ENCODE assay signal across 9 mouse cellular contexts in the genomic region with DNA sequence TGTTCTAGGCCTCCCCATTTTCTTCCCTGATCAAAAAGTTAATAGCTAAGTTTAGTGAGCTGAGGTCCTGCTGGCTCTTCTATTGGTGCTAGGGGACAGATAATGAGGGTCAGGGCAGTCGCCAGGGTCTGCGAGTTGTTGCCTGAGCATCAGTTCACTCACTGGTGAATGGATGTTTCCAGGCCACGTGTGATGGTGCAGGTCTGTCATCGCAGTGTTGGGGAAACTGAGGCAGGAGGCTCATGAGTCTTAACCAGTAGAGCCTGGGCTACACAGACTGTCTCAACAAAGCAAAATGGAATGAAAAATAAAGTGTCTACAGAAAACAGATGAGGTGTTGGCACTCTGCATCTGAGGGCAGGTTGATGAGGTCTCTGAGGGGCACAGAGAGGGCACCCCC. TPM values are rescaled to one million over a fixed set of nuclear protein-coding genes. Genes with fewer than 3 reads are reported as not detected.
DNase-seq lines count a peak whose midpoint lies in the region; ATAC-seq and TF ChIP-seq lines count a peak whose summit lies in the region.
"Had no signal": no experiment of that assay in that cellular context is flagged by ENCODE, and none has a peak within 500 bp of the region (broad histone marks: within the 10 kb centered on the region; RNA-seq: fewer than 3 reads in every experiment).

No protein-coding gene starts in this region.

- DNase-seq in kidney, postnatal 0 days (ENCODE audit: low spot score), result no peak
- no peak for DNase-seq in kidney, adult 11 months
- DNase-seq in embryonic facial prominence, embryonic 11.5 days (ENCODE audit: low spot score), result no peak
- DNase-seq in ovary, postnatal 10 days (ENCODE audit: low spot score), result no peak
- no peak for DNase-seq in adrenal gland, postnatal 25 days
- DNase-seq in retina, postnatal 1 day, result no peak

- no peak overlapping the region for H3K9ac ChIP-seq in kidney, postnatal 0 days (ENCODE audit: low read depth, low read length)
- H3K9ac ChIP-seq in embryonic facial prominence, embryonic 11.5 days (replicated peaks; ENCODE audit: low read length), result peak overlapping the region; percentile 28
- no peak overlapping the region for H3K9ac ChIP-seq in hindbrain, embryonic 16.5 days (ENCODE audit: low read depth, low read length)

- no peaks in the 10 kb centered on the region for H3K9me3 ChIP-seq in kidney, postnatal 0 days (replicated peaks; ENCODE audit: low read length)
- H3K9me3 ChIP-seq in embryonic facial prominence, embryonic 11.5 days (replicated peaks; ENCODE audit: control insufficient read depth, low read length), result no peaks in the 10 kb centered on the region
- no peaks in the 10 kb centered on the region for H3K9me3 ChIP-seq in hindbrain, embryonic 16.5 days (ENCODE audit: control insufficient read depth, low read length)

- H3K4me2 ChIP-seq in kidney, postnatal 0 days (ENCODE audit: low read length), result 0 out of 2 replicates have a peak overlapping the region, but pooled peaks have one; percentile 61
- no peak overlapping the region; the same call in 1 of the 2 replicates for H3K4me2 ChIP-seq in embryonic facial prominence, embryonic 11.5 days (ENCODE audit: low read depth, low read length)
- no peak overlapping the region; the same call in 1 of the 2 replicates for H3K4me2 ChIP-seq in hindbrain, embryonic 16.5 days (ENCODE audit: low read length)
- H3K4me2 ChIP-seq in myocyte (ENCODE audit: low read depth), result peak overlapping the region; percentile 89

- peak overlapping the region; percentile 94 for H3K27ac ChIP-seq in kidney, postnatal 0 days
- H3K27ac ChIP-seq in embryonic facial prominence, embryonic 11.5 days (replicated peaks; ENCODE audit: low read depth, low read length), result peak overlapping the region; percentile 96
- H3K27ac ChIP-seq in hindbrain, embryonic 16.5 days (ENCODE audit: low read depth, low read length), result peak overlapping the region; percentile 84

- no peaks in the 10 kb centered on the region for H3K36me3 ChIP-seq in kidney, postnatal 0 days (ENCODE audit: insufficient read depth, low read length)
- no peaks in the 10 kb centered on the region for H3K36me3 ChIP-seq in embryonic facial prominence, embryonic 11.5 days (replicated peaks; ENCODE audit: control insufficient read depth, insufficient read depth, low read depth, low read length)
- H3K36me3 ChIP-seq in hindbrain, embryonic 16.5 days (ENCODE audit: control insufficient read depth, insufficient read depth, low read length), result no peaks in the 10 kb centered on the region
- no peaks in the 10 kb centered on the region for H3K36me3 ChIP-seq in myocyte (ENCODE audit: control insufficient read depth, insufficient read depth)

- peaks cover 46% of the 10 kb centered on the region for H3K4me1 ChIP-seq in kidney, postnatal 0 days (replicated peaks; ENCODE audit: insufficient read depth, low read length)
- peaks cover 16% of the 10 kb centered on the region for H3K4me1 ChIP-seq in embryonic facial prominence, embryonic 11.5 days (ENCODE audit: control insufficient read depth, insufficient read depth, low read length)
- H3K4me1 ChIP-seq in hindbrain, embryonic 16.5 days (ENCODE audit: control insufficient read depth, insufficient read depth, low read depth, low read length), result peaks cover 26% of the 10 kb centered on the region

- WGBS in kidney, postnatal 0 days, result 32% methylated on average over 4 of the region's 4 CpGs
- WGBS in embryonic facial prominence, embryonic 11.5 days, result 27% methylated on average over 4 of the region's 4 CpGs
- WGBS in hindbrain, embryonic 16.5 days, result 22% methylated on average over 4 of the region's 4 CpGs

- no peak overlapping the region for H3K4me3 ChIP-seq in kidney, postnatal 0 days (replicated peaks; ENCODE audit: low read depth, low read length)
- H3K4me3 ChIP-seq in embryonic facial prominence, embryonic 11.5 days (ENCODE audit: low read depth, low read length), result peak overlapping the region; percentile 48; the same call in 1 of the 2 replicates
- no peak overlapping the region; the same call in 1 of the 2 replicates for H3K4me3 ChIP-seq in hindbrain, embryonic 16.5 days (ENCODE audit: low read length)
- peak overlapping the region; percentile 72 for H3K4me3 ChIP-seq in myocyte

- no peaks in the 10 kb centered on the region for H3K27me3 ChIP-seq in kidney, postnatal 0 days (ENCODE audit: insufficient read depth, low read length)
- H3K27me3 ChIP-seq in embryonic facial prominence, embryonic 11.5 days (ENCODE audit: control insufficient read depth, insufficient read depth, low read length), result no peaks in the 10 kb centered on the region
- no peaks in the 10 kb centered on the region for H3K27me3 ChIP-seq in hindbrain, embryonic 16.5 days (replicated peaks; ENCODE audit: control insufficient read depth, insufficient read depth, low read length)
- H3K27me3 ChIP-seq in myocyte (ENCODE audit: control insufficient read depth, insufficient read depth, insufficient read length), result no peaks in the 10 kb centered on the region
- H3K27me3 ChIP-seq: Patski had no signal

- no peak for TF ChIP-seq POLR2A in myocyte (IDR thresholded peaks at IDR 0.05; ENCODE audit: insufficient read length, low read depth)

- H3K79me2 ChIP-seq in myocyte (ENCODE audit: control insufficient read depth, insufficient read depth), result peaks cover 25% of the 10 kb centered on the region

- TF ChIP-seq CTCF in kidney, postnatal 0 days (IDR thresholded peaks at IDR 0.05; ENCODE audit: low read depth), result no peak

- no peak for ATAC-seq in kidney, postnatal 0 days (replicated peaks; ENCODE audit: low FRiP score, low read depth)
- ATAC-seq in embryonic facial prominence, embryonic 11.5 days (replicated peaks; ENCODE audit: insufficient number of reproducible peaks, low FRiP score, low TSS enrichment, low read depth), result no peak
- no peak for ATAC-seq in hindbrain, embryonic 16.5 days
- ATAC-seq: Patski had no signal

- no peak overlapping the region for H3ac ChIP-seq in myocyte (ENCODE audit: control insufficient read depth, insufficient read length)

TF ChIP-seq in myocyte, 11 proteins besides CTCF, POLR2A, EP300 and RAD21:
- TF ChIP-seq MYOD1 (IDR thresholded peaks at IDR 0.05; ENCODE audit: control insufficient read depth in 1 of 3, insufficient read length in 2 of 3, low read depth in 2 of 3) (no peak), POLR2AphosphoS2 (IDR thresholded peaks at IDR 0.05; ENCODE audit: insufficient read length, low read depth) (no peak), USF1 (IDR thresholded peaks at IDR 0.05; ENCODE audit: low read depth) (no peak), REST (IDR thresholded peaks at IDR 0.05; ENCODE audit: insufficient read depth, insufficient read length) (no peak), MYOG (IDR thresholded peaks at IDR 0.05; ENCODE audit: control insufficient read depth in 1 of 3, insufficient read depth in 1 of 3, insufficient read length in 2 of 3, low read depth in 2 of 3) (no peak), TCF12 (IDR thresholded peaks at IDR 0.05; ENCODE audit: insufficient read depth, poor library complexity, severe bottlenecking) (no peak), MAX (IDR thresholded peaks at IDR 0.05; ENCODE audit: low read depth) (no peak), CEBPB (IDR thresholded peaks at IDR 0.05; ENCODE audit: insufficient read depth, poor library complexity, severe bottlenecking) (no peak), SRF (IDR thresholded peaks at IDR 0.05; ENCODE audit: control insufficient read depth, insufficient read length, low read depth) (no peak), E2F4 (IDR thresholded peaks at IDR 0.05; ENCODE audit: insufficient read depth) (no peak), TCF3 (IDR thresholded peaks at IDR 0.05; ENCODE audit: insufficient read length, low read depth) (no peak)

RNA-seq across cellular contexts. Expression of gene Nanos3, which starts 13.9 kb away (rescaled TPM):
- polyA plus RNA-seq in kidney, postnatal 0 days (2015; fragmentation: Nextera tagmentation; extraction: Ambion mirVana), result 8.6 and 9.6 TPM in 2 replicates
- 3.9 and 4.7 TPM in 2 replicates for polyA plus RNA-seq in embryonic facial prominence, embryonic 11.5 days (2014; fragmentation: Nextera tagmentation; extraction: Ambion mirVana)
- 6.2 and 6.8 TPM in 2 replicates for polyA plus RNA-seq in hindbrain, embryonic 16.5 days (2015; fragmentation: Nextera tagmentation; extraction: Ambion mirVana)
- 1.2 TPM for polyA plus RNA-seq in myocyte (2012; fragmentation: generic; extraction: Trizol)
- total RNA-seq in adrenal gland, postnatal 25 days (2021), result 1.3 TPM in 1 of 2 replicates, not detected in the other

RNA-seq across cellular contexts. Expression of gene Zswim4, which starts 38.0 kb away (rescaled TPM):
- polyA plus RNA-seq in kidney, postnatal 0 days (2015; fragmentation: Nextera tagmentation; extraction: Ambion mirVana), result 10.5 and 11.0 TPM in 2 replicates
- polyA plus RNA-seq in embryonic facial prominence, embryonic 11.5 days (2014; fragmentation: Nextera tagmentation; extraction: Ambion mirVana), result 15.3 and 16.9 TPM in 2 replicates
- 16.2 and 22.2 TPM in 2 replicates for polyA plus RNA-seq in hindbrain, embryonic 16.5 days (2015; fragmentation: Nextera tagmentation; extraction: Ambion mirVana)
- 12.7 TPM for polyA plus RNA-seq in myocyte (2012; fragmentation: generic; extraction: Trizol)
- total RNA-seq in adrenal gland, postnatal 25 days (2021), result 41.3 and 44.1 TPM in 2 replicates

RNA-seq across cellular contexts. Expression of gene D8Ertd738e, which starts 50.6 kb away (rescaled TPM):
- 373 and 388 TPM in 2 replicates for polyA plus RNA-seq in kidney, postnatal 0 days (2015; fragmentation: Nextera tagmentation; extraction: Ambion mirVana)
- polyA plus RNA-seq in embryonic facial prominence, embryonic 11.5 days (2014; fragmentation: Nextera tagmentation; extraction: Ambion mirVana), result 322 and 340 TPM in 2 replicates
- 249 and 266 TPM in 2 replicates for polyA plus RNA-seq in hindbrain, embryonic 16.5 days (2015; fragmentation: Nextera tagmentation; extraction: Ambion mirVana)
- polyA plus RNA-seq in myocyte (2012; fragmentation: generic; extraction: Trizol), result 232 TPM
- 261 and 266 TPM in 2 replicates for total RNA-seq in adrenal gland, postnatal 25 days (2021)

RNA-seq across cellular contexts. Expression of gene 4930432K21Rik, which starts 51.0 kb away (rescaled TPM):
- 1.3 and 1.6 TPM in 2 replicates for polyA plus RNA-seq in kidney, postnatal 0 days (2015; fragmentation: Nextera tagmentation; extraction: Ambion mirVana)
- 0.53 and 0.67 TPM in 2 replicates for polyA plus RNA-seq in embryonic facial prominence, embryonic 11.5 days (2014; fragmentation: Nextera tagmentation; extraction: Ambion mirVana)
- polyA plus RNA-seq in hindbrain, embryonic 16.5 days (2015; fragmentation: Nextera tagmentation; extraction: Ambion mirVana), result 2.7 and 2.9 TPM in 2 replicates
- 0.24 TPM for polyA plus RNA-seq in myocyte (2012; fragmentation: generic; extraction: Trizol)
- 0.73 and 1.4 TPM in 2 replicates for total RNA-seq in adrenal gland, postnatal 25 days (2021)

RNA-seq across cellular contexts. Expression of gene Cc2d1a, which starts 51.1 kb away (rescaled TPM):
- polyA plus RNA-seq in kidney, postnatal 0 days (2015; fragmentation: Nextera tagmentation; extraction: Ambion mirVana), result 17.2 and 19.1 TPM in 2 replicates
- polyA plus RNA-seq in embryonic facial prominence, embryonic 11.5 days (2014; fragmentation: Nextera tagmentation; extraction: Ambion mirVana), result 9.5 and 10.0 TPM in 2 replicates
- 53.3 and 54.5 TPM in 2 replicates for polyA plus RNA-seq in hindbrain, embryonic 16.5 days (2015; fragmentation: Nextera tagmentation; extraction: Ambion mirVana)
- polyA plus RNA-seq in myocyte (2012; fragmentation: generic; extraction: Trizol), result 25.3 TPM
- 31.4 and 34.9 TPM in 2 replicates for total RNA-seq in adrenal gland, postnatal 25 days (2021)

Comparison
In these comparisons a context has a peak if more than half of its experiments do, and no peak if none do; other contexts are left out.
1. H3K4me2 ChIP-seq: peak in kidney, postnatal 0 days (single experiment) and myocyte (single experiment); none in embryonic facial prominence, embryonic 11.5 days (single experiment) and hindbrain, embryonic 16.5 days (single experiment).
2. H3K4me3 ChIP-seq: peak in embryonic facial prominence, embryonic 11.5 days (single experiment) and myocyte (single experiment); none in kidney, postnatal 0 days (single experiment) and hindbrain, embryonic 16.5 days (single experiment).
3. Peak in every context shown above with its lines, with median percentiles within 50 percentile points of each other: H3K27ac ChIP-seq.